Mouse (Mus musculus) E14TG2a.4 (cell line): Measurements from ENCODE around the gene Klhl25.
A peak's percentile ranks its signal among the peaks of the same experiment; 100 is the strongest.
"Not testable (repeated sequence)": the region's sequence is repeated elsewhere in the genome, so short reads cannot be mapped to it uniquely, and the experiment has no call there.

ENCODE experiments used
- H3K27me3 ChIP-seq: 2 replicates; pipeline ENCODE4 v1.6.1; 2014; ENCODE audit warnings: low read length, control low read depth; ENCODE audit not compliant: insufficient read depth
- H3K36me3 ChIP-seq: 2 replicates; pipeline ENCODE4 v1.6.1; 2014; ENCODE audit warnings: low read length, control low read depth; ENCODE audit not compliant: insufficient read depth
- H3K4me1 ChIP-seq: replicated peaks from 2 replicates; pipeline ENCODE4 v1.6.1; 2014; ENCODE audit warnings: low read depth, low read length, control low read depth
- H3K4me3 ChIP-seq: replicated peaks from 2 replicates; pipeline ENCODE4 v1.5.1; 2014; ENCODE audit warnings: mild to moderate bottlenecking, low read length
- H3K9me3 ChIP-seq: 2 replicates; pipeline ENCODE4 v1.6.1; 2014; ENCODE audit warnings: low read length, control low read depth
- CTCF ChIP-seq: conservative IDR thresholded peaks from 2 replicates; pipeline ENCODE4 v1.5.1; 2014; ENCODE audit warnings: low read length
- NANOG ChIP-seq: IDR thresholded peaks from 2 replicates; pipeline ENCODE4 v1.6.1; 2014; ENCODE audit warnings: borderline replicate concordance, low read length, mixed read lengths
- POU5F1 ChIP-seq: IDR thresholded peaks from 2 replicates; pipeline ENCODE4 v1.6.1; 2014; ENCODE audit warnings: low read length, borderline replicate concordance

Klhl25 gene

DNA sequence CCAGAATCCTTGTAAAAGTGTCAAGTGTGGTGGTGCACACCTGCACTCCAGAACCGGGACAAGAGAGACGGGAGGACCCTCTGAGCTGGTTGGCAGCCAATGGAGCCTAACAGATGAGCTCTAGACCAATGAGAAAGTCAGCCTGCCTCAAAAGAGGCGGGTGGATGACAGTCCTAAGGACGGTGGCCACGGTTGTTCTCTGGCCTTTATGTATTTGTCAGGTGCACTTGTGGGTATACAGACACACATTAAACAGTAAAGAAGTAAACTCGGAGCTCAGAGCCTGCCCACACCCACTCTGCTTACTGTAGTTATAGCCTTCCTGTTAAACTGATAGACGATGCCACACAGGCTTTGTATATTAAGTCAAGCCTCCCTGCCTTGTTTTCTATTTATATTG, 27.4 kb upstream of the Klhl25 start:
- no peaks in the 10 kb centered on the region for H3K36me3 ChIP-seq
- H3K4me3 ChIP-seq: no peak overlapping the region
- H3K4me1 ChIP-seq: no peaks in the 10 kb centered on the region
- H3K27me3 ChIP-seq: no peaks in the 10 kb centered on the region
- peaks cover 56% of the 10 kb centered on the region for H3K9me3 ChIP-seq
- no peak for TF ChIP-seq POU5F1
- no peak for TF ChIP-seq CTCF
- TF ChIP-seq NANOG: no peak

DNA sequence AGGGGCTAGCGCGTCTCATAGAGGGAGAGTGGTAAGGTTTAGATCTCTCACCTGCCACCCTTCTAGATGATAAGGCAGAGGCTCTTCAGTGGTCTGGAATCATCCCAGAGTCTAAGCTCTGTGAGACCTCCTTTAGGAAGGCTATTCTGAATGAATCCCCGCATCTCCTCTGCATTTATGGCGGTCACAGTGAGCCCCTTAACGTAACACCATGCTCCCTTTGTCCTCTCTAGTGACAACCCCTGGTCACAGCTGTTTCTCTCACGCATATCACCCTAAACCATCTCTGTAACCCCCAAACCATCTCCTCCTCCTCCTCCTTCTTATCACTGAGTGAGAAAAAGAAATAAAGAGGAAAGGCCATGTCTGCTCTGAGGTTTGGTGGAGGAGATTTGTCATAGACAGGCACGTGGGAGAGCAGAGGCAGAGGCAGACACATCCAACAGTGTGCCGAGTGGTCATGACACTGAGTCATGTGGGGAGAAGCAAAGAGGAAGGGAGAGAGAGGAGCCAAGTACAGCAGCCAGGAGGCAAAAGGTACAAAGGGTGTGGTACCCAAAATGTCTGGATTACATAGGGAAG, 25.9 kb upstream of the Klhl25 start:
- no peaks in the 10 kb centered on the region for H3K27me3 ChIP-seq
- peaks cover 56% of the 10 kb centered on the region for H3K9me3 ChIP-seq
- H3K4me1 ChIP-seq: peaks cover 4% of the 10 kb centered on the region
- no peaks in the 10 kb centered on the region for H3K36me3 ChIP-seq
- H3K4me3 ChIP-seq: no peak overlapping the region
- no peak for TF ChIP-seq POU5F1
- TF ChIP-seq NANOG: no peak
- no peak for TF ChIP-seq CTCF

DNA sequence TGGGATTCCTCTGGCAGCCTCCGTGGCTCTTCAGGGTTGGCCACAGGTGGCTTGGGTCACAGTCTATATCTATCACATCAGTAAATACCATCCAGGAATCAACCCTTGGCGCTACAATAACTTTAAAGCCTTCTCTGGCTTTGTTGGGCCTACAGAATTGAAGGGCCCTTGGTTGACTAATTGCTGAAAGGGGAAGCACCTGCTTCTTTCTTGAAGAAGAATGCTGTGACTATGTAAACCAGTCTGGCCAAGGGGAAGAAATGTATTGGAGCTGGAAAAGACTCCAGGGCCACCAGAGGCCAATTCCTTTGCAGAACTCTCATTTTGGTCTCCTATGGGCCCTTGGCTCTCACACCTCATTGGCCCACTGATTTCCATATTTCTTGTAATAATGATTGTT, 25.0 kb upstream of the Klhl25 start:
- Histone ChIP-seq H3K4me1 (peaks cover 9% of the 10 kb centered on the region), H3K9me3 (peaks cover 48% of the 10 kb centered on the region), H3K4me3 (no peak overlapping the region), H3K36me3 (no peaks in the 10 kb centered on the region), H3K27me3 (no peaks in the 10 kb centered on the region)
- TF ChIP-seq CTCF: no peak

- no peaks in the 10 kb centered on the region for H3K36me3 ChIP-seq
- peaks cover 14% of the 10 kb centered on the region for H3K9me3 ChIP-seq
- peaks cover 15% of the 10 kb centered on the region for H3K4me1 ChIP-seq
- TF ChIP-seq CTCF: no peak
- no peak for TF ChIP-seq POU5F1
- no peak for TF ChIP-seq NANOG
- H3K27me3 ChIP-seq: no peaks in the 10 kb centered on the region
- H3K4me3 ChIP-seq: no peak overlapping the region
These were observed 21.6 kb upstream of the Klhl25 start for GRCm38 (mm10) chr7:75826360-75827103.

DNA sequence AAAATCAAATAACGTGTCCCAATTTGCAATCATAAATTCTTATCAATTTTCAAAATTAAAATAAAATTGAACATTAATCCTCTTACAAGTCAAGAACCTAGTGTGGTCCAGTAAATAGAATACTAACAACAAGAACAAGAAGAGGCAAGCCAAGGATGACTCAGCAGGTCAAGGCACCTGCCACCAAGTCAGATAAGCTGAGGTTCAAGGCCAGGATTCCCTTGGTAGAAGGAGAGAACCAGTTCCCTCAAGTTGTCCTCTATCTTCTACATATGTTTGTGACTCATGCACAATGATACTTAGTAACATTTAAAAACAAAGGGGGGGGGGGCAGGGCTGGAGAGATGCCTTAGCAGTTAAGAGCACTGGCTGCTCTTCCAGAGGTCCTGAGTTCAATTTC, 20.8 kb upstream of the Klhl25 start:
- no peak for TF ChIP-seq POU5F1
- no peak for TF ChIP-seq CTCF
- TF ChIP-seq NANOG: no peak
- no peaks in the 10 kb centered on the region for H3K36me3 ChIP-seq
- H3K27me3 ChIP-seq: no peaks in the 10 kb centered on the region
- H3K9me3 ChIP-seq: peaks cover 6% of the 10 kb centered on the region
- H3K4me1 ChIP-seq: peaks cover 15% of the 10 kb centered on the region
- no peak overlapping the region for H3K4me3 ChIP-seq

DNA sequence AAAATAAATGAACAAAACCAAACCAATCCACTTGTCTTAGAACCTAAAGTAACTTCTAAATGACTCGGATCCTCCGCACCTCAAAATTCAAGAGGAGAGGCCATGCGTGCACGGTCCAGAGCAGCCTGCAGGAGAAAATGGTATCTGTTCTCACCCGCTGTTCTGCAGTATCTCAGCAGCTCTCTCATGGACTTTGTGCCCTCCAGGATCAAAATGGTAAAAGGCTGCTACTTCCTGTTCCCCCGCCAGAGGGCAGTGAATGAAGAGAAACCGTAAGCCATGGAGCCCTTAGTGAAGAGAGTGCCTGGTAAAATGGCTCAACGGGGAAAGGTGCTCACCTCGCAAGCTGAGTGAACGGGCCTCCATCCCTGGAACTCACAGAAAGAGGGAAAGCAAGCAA, 20.3 kb upstream of the Klhl25 start:
- no peaks in the 10 kb centered on the region for H3K27me3 ChIP-seq
- no peak overlapping the region for H3K4me3 ChIP-seq
- TF ChIP-seq CTCF (peak; percentile 74), NANOG (no peak)
- no peaks in the 10 kb centered on the region for H3K36me3 ChIP-seq
- H3K9me3 ChIP-seq: peaks cover 1% of the 10 kb centered on the region; the same call in 1 of the 2 replicates
- peaks cover 15% of the 10 kb centered on the region for H3K4me1 ChIP-seq

DNA sequence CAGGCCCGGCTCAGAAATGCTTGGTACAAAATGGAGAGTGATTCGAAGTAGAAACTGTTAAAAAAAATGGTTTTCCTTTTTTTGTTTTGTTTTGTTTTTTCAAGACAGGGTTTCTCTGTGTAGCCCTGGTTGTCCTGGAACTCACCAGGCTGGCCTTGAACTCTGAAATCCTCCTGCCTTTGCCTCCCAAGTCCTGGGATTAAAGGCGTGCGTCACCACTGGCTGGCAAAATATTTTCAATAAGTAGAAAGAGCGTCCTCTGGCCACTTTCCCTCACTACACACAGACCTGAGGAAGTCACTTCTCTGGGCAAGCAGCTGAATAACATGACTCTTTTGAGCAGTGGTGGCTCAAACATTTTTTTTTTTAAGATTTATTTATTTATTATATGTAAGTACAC, 19.6 kb upstream of the Klhl25 start:
- Histone ChIP-seq H3K27me3 (no peaks in the 10 kb centered on the region), H3K4me3 (no peak overlapping the region), H3K4me1 (peaks cover 15% of the 10 kb centered on the region), H3K36me3 (no peaks in the 10 kb centered on the region), H3K9me3 (no peaks in the 10 kb centered on the region)
- TF ChIP-seq CTCF (no peak), NANOG (no peak), POU5F1 (no peak)

DNA sequence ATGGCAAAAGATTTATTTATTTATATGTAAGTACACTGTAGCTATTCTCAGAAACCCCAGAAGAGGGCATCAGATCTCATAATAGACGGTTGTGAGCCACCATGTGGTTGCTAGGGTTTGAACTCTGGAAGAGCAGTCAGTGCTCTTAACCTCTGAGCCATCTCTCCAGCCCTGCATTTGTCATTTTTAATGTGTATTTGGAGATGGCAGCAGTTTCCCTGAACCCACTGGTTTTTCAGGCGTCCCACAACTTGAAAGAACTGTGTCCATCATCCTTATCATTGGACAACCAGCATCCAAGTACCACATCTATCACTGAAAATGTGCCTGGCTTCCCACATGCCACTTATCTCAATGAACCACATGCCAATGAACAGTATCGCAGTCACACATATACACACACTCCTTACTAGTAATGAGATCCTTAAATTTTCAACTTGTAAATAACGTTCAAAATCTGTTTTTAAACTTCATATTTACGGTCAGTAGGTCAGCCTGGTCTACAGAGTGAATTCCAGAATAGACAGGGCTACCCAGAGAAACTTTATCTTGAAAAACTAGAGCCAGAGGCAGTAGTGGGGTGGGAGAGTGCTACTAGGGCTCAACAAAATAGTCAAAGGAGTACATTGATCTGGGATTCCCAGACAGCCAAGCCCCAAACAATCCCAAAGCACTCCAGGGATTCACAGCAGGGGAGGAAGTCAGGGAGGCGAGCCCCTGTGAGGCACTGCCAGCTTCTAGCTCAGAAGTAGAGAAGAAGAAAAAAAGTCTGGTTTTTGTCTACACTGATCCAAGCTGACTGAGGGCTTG, 17.7 kb upstream of the Klhl25 start:
- Histone ChIP-seq H3K36me3 (no peaks in the 10 kb centered on the region), H3K4me1 (peaks cover 15% of the 10 kb centered on the region), H3K4me3 (no peak overlapping the region), H3K27me3 (no peaks in the 10 kb centered on the region), H3K9me3 (no peaks in the 10 kb centered on the region)
- TF ChIP-seq POU5F1 (no peak), CTCF (peak; percentile 17; the same call in 1 of the 2 replicates), NANOG (no peak)

DNA sequence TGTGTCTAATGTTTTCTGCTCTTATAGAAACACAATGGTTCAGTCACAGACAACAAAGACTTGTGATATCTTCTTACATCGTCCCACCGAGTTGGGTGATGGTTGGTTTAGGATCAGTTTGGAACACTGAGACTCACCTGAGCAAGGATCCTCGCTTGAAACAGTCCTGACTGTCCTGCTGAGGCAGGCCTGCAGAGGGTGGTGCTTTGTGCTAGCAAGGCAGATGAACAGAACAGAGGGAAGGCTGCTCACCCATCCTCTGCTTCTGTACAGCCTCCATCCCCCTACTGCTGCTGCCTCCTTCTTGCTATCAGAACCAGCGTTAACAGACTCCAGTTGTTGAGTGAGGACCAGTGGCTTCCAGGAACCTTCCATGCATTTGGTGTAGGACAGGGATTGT, 14.2 kb upstream of the Klhl25 start:
- not testable (repeated sequence) for H3K4me3 ChIP-seq, H3K9me3 ChIP-seq, H3K4me1 ChIP-seq, H3K36me3 ChIP-seq, H3K27me3 ChIP-seq

GRCm38 (mm10) chr7:75834932-75835631, 13.0 kb upstream of the Klhl25 start:
- H3K9me3 ChIP-seq, H3K4me3 ChIP-seq, H3K27me3 ChIP-seq, H3K4me1 ChIP-seq, H3K36me3 ChIP-seq: not testable (repeated sequence)
